Mouse (Mus musculus) CH12.LX (cell line): ENCODE measurements around the gene Lin7b. TPM values are rescaled to one million over a fixed set of nuclear protein-coding genes. Genes with fewer than 3 reads are reported as not detected.
A peak's percentile ranks its signal among the peaks of the same experiment; 100 is the strongest.

Experiments used
- DNase-seq: peaks from one replicate; pipeline ENCODE4 v3.0.0-alpha.2; 2013; ENCODE audit errors: extremely low read depth
- H3K27ac ChIP-seq: 2 replicates; pipeline ENCODE4 v1.5.1; 2012; ENCODE audit warnings: low read depth, mild to moderate bottlenecking, control low read depth, moderate library complexity; ENCODE audit not compliant: insufficient read depth
- H3K27me3 ChIP-seq: replicated peaks from 2 replicates; pipeline ENCODE3; 2012; ENCODE audit warnings: inconsistent platforms
- H3K36me3 ChIP-seq, 2 experiments: replicated peaks in 1 of 2; 2 replicates each; pipeline versions ENCODE3 to v1.6.1; 2012; ENCODE audit warnings: inconsistent platforms in 1 of 2, low read length in 1 of 2, mild to moderate bottlenecking in 1 of 2, mixed read lengths in 1 of 2, moderate library complexity in 1 of 2; ENCODE audit not compliant: control insufficient read depth in 1 of 2, insufficient read depth in 1 of 2
- H3K4me1 ChIP-seq, 2 experiments: 2 replicates each; pipeline ENCODE4 v1.6.1; 2012; ENCODE audit warnings: inconsistent platforms in 1 of 2, moderate library complexity in 1 of 2; ENCODE audit not compliant: insufficient read depth in 2 of 2, control insufficient read depth in 1 of 2
- H3K4me2 ChIP-seq: 2 replicates; pipeline ENCODE4 v1.6.1; 2012; ENCODE audit warnings: low read depth, mild to moderate bottlenecking, control low read depth; ENCODE audit not compliant: poor library complexity, insufficient read depth, severe bottlenecking
- H3K4me3 ChIP-seq, 3 experiments: fragments of 150-350 bp in 1 of 3; sonication (generic) in 1 of 3; replicated peaks in 1 of 3; 2 replicates each; pipeline versions ENCODE3 to v1.5.1; 2011 to 2012; ENCODE audit warnings: low read depth in 2 of 3, low read length in 2 of 3, mild to moderate bottlenecking in 2 of 3, moderate library complexity in 2 of 3, control low read depth in 1 of 3, improper control_type of control experiment in 1 of 3, inconsistent platforms in 1 of 3, mixed read lengths in 1 of 3; ENCODE audit not compliant: poor library complexity in 1 of 3
- H3K79me2 ChIP-seq: replicated peaks from 2 replicates; pipeline ENCODE4 v1.6.1; 2012; ENCODE audit warnings: mild to moderate bottlenecking, moderate library complexity; ENCODE audit not compliant: control insufficient read depth, poor library complexity, insufficient read depth, severe bottlenecking; ENCODE audit errors: extremely low read depth
- H3K9ac ChIP-seq: 2 replicates; pipeline ENCODE4 v1.6.1; 2012; ENCODE audit warnings: low read depth, mild to moderate bottlenecking, control low read depth, moderate library complexity; ENCODE audit not compliant: insufficient read depth
- H3K9me3 ChIP-seq: replicated peaks from 2 replicates; pipeline ENCODE3; 2012; ENCODE audit warnings: low read length, inconsistent platforms, mixed read lengths
- BHLHE40 ChIP-seq: IDR thresholded peaks from 2 replicates; pipeline ENCODE4 v1.6.1; 2011; ENCODE audit warnings: mild to moderate bottlenecking, low read depth, low read length, improper control_type of control experiment
- CHD1 ChIP-seq: IDR thresholded peaks from 2 replicates; pipeline ENCODE4 v1.6.1; 2012; ENCODE audit warnings: low read depth, low read length, improper control_type of control experiment, inconsistent platforms
- ELF1 ChIP-seq: IDR thresholded peaks from 2 replicates; pipeline ENCODE4 v1.6.1; 2014; ENCODE audit warnings: low read depth, mild to moderate bottlenecking, inconsistent platforms, low read length, improper control_type of control experiment
- GABPA ChIP-seq: IDR thresholded peaks from 2 replicates; pipeline ENCODE4 v1.6.1; 2012; ENCODE audit warnings: low read depth, low read length, improper control_type of control experiment, inconsistent platforms; ENCODE audit not compliant: insufficient replicate concordance
- HCFC1 ChIP-seq: IDR thresholded peaks from 2 replicates; pipeline ENCODE4 v1.6.1; 2012; ENCODE audit warnings: low read depth, mild to moderate bottlenecking, inconsistent platforms, low read length, improper control_type of control experiment
- KAT2A ChIP-seq: IDR thresholded peaks from 2 replicates; pipeline ENCODE4 v1.6.1; 2012; ENCODE audit warnings: low read length, improper control_type of control experiment, inconsistent platforms; ENCODE audit not compliant: insufficient replicate concordance
- MAZ ChIP-seq: IDR thresholded peaks from 2 replicates; pipeline ENCODE4 v1.6.1; 2012; ENCODE audit warnings: low read depth, mild to moderate bottlenecking, inconsistent platforms, low read length, improper control_type of control experiment, moderate library complexity
- MEF2A ChIP-seq: IDR thresholded peaks from 2 replicates; pipeline ENCODE4 v1.6.1; 2014; ENCODE audit warnings: low read depth, mild to moderate bottlenecking, inconsistent platforms, low read length, improper control_type of control experiment, borderline replicate concordance
- MXI1 ChIP-seq: IDR thresholded peaks from 2 replicates; pipeline ENCODE4 v1.6.1; 2011; ENCODE audit warnings: mild to moderate bottlenecking, low read depth, low read length, improper control_type of control experiment
- NELFE ChIP-seq: IDR thresholded peaks from 2 replicates; pipeline ENCODE4 v1.6.1; 2011; ENCODE audit warnings: low read depth, low read length, improper control_type of control experiment
- NRF1 ChIP-seq: IDR thresholded peaks from 2 replicates; pipeline ENCODE4 v1.6.1; 2014; ENCODE audit warnings: low read depth, mild to moderate bottlenecking, inconsistent platforms, low read length, improper control_type of control experiment, moderate library complexity
- PAX5 ChIP-seq: IDR thresholded peaks from 2 replicates; pipeline ENCODE4 v1.6.1; 2012; ENCODE audit warnings: low read length, inconsistent platforms, mixed read lengths
- POLR2A ChIP-seq: IDR thresholded peaks from 2 replicates; pipeline ENCODE4 v1.6.1; 2011; ENCODE audit warnings: low read depth, mild to moderate bottlenecking, improper control_type of control experiment, low read length
- RAD21 ChIP-seq: IDR thresholded peaks from 2 replicates; pipeline ENCODE4 v1.6.1; 2011; ENCODE audit warnings: low read depth, mild to moderate bottlenecking, low read length, improper control_type of control experiment, moderate library complexity
- SIN3A ChIP-seq: IDR thresholded peaks from 2 replicates; pipeline ENCODE4 v1.6.1; 2012; ENCODE audit warnings: low read length, improper control_type of control experiment, inconsistent platforms
- SMC3 ChIP-seq: IDR thresholded peaks from 2 replicates; pipeline ENCODE4 v1.6.1; 2011; ENCODE audit warnings: low read depth, low read length, improper control_type of control experiment
- TBP ChIP-seq: conservative IDR thresholded peaks from 2 replicates; pipeline ENCODE4 v1.6.1; 2011; ENCODE audit warnings: low read depth, low read length, improper control_type of control experiment
- TCF12 ChIP-seq: IDR thresholded peaks from 2 replicates; pipeline ENCODE4 v1.6.1; 2014; ENCODE audit warnings: low read depth, mild to moderate bottlenecking, inconsistent platforms, low read length, improper control_type of control experiment
- UBTF ChIP-seq: IDR thresholded peaks from 2 replicates; pipeline ENCODE4 v1.6.1; 2012; ENCODE audit warnings: low read depth, mild to moderate bottlenecking, inconsistent platforms, low read length, improper control_type of control experiment, moderate library complexity
- USF2 ChIP-seq: conservative IDR thresholded peaks from 2 replicates; pipeline ENCODE4 v1.6.1; 2011; ENCODE audit warnings: low read depth, low read length, improper control_type of control experiment
- ZC3H11A ChIP-seq: IDR thresholded peaks from 2 replicates; pipeline ENCODE4 v1.6.1; 2012; ENCODE audit warnings: low read depth, mild to moderate bottlenecking, inconsistent platforms, low read length, improper control_type of control experiment
- ZMIZ1 ChIP-seq: IDR thresholded peaks from 2 replicates; pipeline ENCODE4 v1.6.1; 2012; ENCODE audit warnings: low read depth, mild to moderate bottlenecking, inconsistent platforms, low read length, improper control_type of control experiment
- ZNF384 ChIP-seq: IDR thresholded peaks from 2 replicates; pipeline ENCODE4 v1.6.1; 2012; ENCODE audit warnings: low read depth, low read length, improper control_type of control experiment, inconsistent platforms
- dilution Hi-C: fragments of 300-500 bp; cut with MboI; formaldehyde crosslinking; loops from 2 replicates; pipeline ENCODE4 v1.14.3; 2020; ENCODE audit warnings: low sequenced_read_pairs; ENCODE audit not compliant: extremely low pct_unique_long_range_greater_than_20kb, extremely low pct_ligation_motif_present
- in situ Hi-C: fragments of 300-500 bp; cut with MboI; formaldehyde crosslinking; loops from 3 replicates; pipeline ENCODE4 v1.14.3; 2019; ENCODE audit warnings: low sequenced_read_pairs, low pct_ligation_motif_present, low pct_unique_long_range_greater_than_20kb, mixed read lengths
- polyA plus RNA-seq: library from polyadenylated mRNA; unstranded; fragments of >175 nt; gene quantifications from 2 replicates; pipeline ENCODE4 v1.2.1, GENCODE M21; 2012; ENCODE audit warnings: low read depth; ENCODE audit not compliant: insufficient read length
- total RNA-seq, 2 experiments: library from RNA; depleted of rRNA; stranded (reverse); fragments of 300-350 nt in 1 of 2; fragments of >200 nt in 1 of 2; gene quantifications; 2 replicates each; pipeline ENCODE4 v1.2.3; 2012 to 2014

Lin7b gene
- total and polyA plus RNA-seq, 3 experiments = 3.8 to 10.4 (median 4.4) TPM

DNA sequence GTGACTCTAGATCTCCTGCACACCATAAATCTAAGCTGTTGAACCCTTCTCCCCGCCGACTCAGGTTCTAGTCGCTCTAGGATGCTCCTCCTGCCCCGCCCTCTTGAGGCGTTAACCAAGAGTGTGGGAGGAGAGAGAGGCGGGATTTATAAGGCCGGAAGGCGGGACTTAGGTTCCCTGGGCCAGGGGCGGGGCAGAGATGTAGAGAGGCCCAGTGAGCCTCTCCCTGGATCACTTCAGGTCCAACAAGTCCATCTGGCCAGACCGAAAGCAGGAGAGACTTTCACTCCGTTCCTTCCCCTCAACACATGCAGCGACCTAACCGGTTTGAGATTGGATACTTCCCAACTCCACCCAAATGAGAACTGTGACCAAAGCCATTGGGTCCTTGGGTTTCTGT lies 7.6 kb downstream of the Lin7b start:
- TF ChIP-seq USF2 = no peak
- TF ChIP-seq BHLHE40 = no peak
- TF ChIP-seq TCF12 = no peak
- no peak for TF ChIP-seq ZC3H11A
- no peak for TF ChIP-seq TBP
- TF ChIP-seq CHD1 = no peak
- TF ChIP-seq ZNF384 = no peak
- TF ChIP-seq GABPA = no peak
- no peak for TF ChIP-seq MAZ
- TF ChIP-seq KAT2A = no peak
- TF ChIP-seq MEF2A = no peak
- TF ChIP-seq ELF1 = no peak
- TF ChIP-seq RAD21 = no peak
- no peak for TF ChIP-seq MXI1
- no peak for TF ChIP-seq PAX5
- no peak for TF ChIP-seq SMC3
- TF ChIP-seq ZMIZ1 = no peak
- Histone ChIP-seq H3K9ac (no peak overlapping the region), H3K4me1 (peaks cover 4 to 33% of the 10 kb centered on the region in 2 experiments), H3K9me3 (peaks cover 2% of the 10 kb centered on the region), H3K36me3 (no peaks in the 10 kb centered on the region), H3K27me3 (peaks cover 71% of the 10 kb centered on the region), H3K4me2 (peak overlapping the region; percentile 81; the same call in 1 of the 2 replicates), H3K4me3 (no peak overlapping the region), H3K27ac (no peak overlapping the region), H3K79me2 (no peaks in the 10 kb centered on the region)
- in situ Hi-C loops (no loop called here), dilution Hi-C loops (no loop called here)
- DNase-seq = peak; percentile 86

- in situ Hi-C loops (no loop called here), dilution Hi-C loops (no loop called here)
- H3K9me3 ChIP-seq = peaks cover 2% of the 10 kb centered on the region
- peaks cover 4 to 29% of the 10 kb centered on the region in 2 experiments for H3K4me1 ChIP-seq
- peak overlapping the region; percentile 81 for H3K4me2 ChIP-seq
- H3K27me3 ChIP-seq = peaks cover 77% of the 10 kb centered on the region
- no peaks in the 10 kb centered on the region for H3K79me2 ChIP-seq
- peak overlapping the region; percentile 15 to 62 (median 50) for H3K4me3 ChIP-seq
- no peaks in the 10 kb centered on the region for H3K36me3 ChIP-seq
- peak; percentile 98 for DNase-seq
- TF ChIP-seq SIN3A (no peak), POLR2A (peak; percentile 86), NELFE (peak; percentile 54), MXI1 (peak; percentile 17; the same call in 1 of the 2 replicates), UBTF (peak; percentile 41; the same call in 1 of the 2 replicates), BHLHE40 (no peak), CHD1 (no peak), SMC3 (no peak), TCF12 (0 out of 2 replicates have a peak, but pooled peaks have one; percentile 34), PAX5 (no peak), ELF1 (peak; percentile 69; the same call in 1 of the 2 replicates), HCFC1 (no peak), NRF1 (peak; percentile 78)
- H3K27ac ChIP-seq = no peak overlapping the region
- H3K9ac ChIP-seq = peak overlapping the region; percentile 11
Measured at GRCm38 (mm10) chr7:45361243-45361804, 9.1 kb downstream of the Lin7b start.
